Mouse (Mus musculus) urinary bladder, postnatal 0 days (tissue): ENCODE data around the gene Gm13090. TPM values are rescaled to one million over a fixed set of nuclear protein-coding genes. Genes with fewer than 3 reads are reported as not detected.

Source experiments
- polyA plus RNA-seq: library from polyadenylated mRNA; unstranded; fragments of >200 nt; fragmentation: Nextera tagmentation; extraction: Ambion mirVana; gene quantifications from 2 replicates; pipeline ENCODE4 v1.2.1, GENCODE M21; 2015

The Gm13090 gene
- polyA plus RNA-seq = not detected in 2 replicates

GRCm38 (mm10) chr4:151089270-151089669 lies at the start of gene Gm13090:
Gene Gm13090 (plus strand): TSS chr4:151089570.

GRCm38 (mm10) chr4:151044037-151044943 lies 45.1 kb upstream of the Gm13090 start, which contains the start of gene Per3:
Gene Per3 (minus strand): TSS chr4:151044665.

GRCm38 (mm10) chr4:151057347-151058321 lies 31.7 kb upstream of the Gm13090 start, which contains the start of gene Vamp3:
Gene Vamp3 (minus strand): TSS chr4:151057963.

Other genes starting within 250 kb of the Gm13090 start
- gene Errfi1, start 235.7 kb upstream of the Gm13090 start, polyA plus RNA-seq = 37.5 and 40.2 TPM in 2 replicates
- 299 and 301 TPM in 2 replicates for gene Park7, start 175.1 kb upstream of the Gm13090 start, polyA plus RNA-seq
- 1.2 and 1.8 TPM in 2 replicates for gene Tnfrsf9, start 175.0 kb upstream of the Gm13090 start, polyA plus RNA-seq
- not detected in 2 replicates for gene Uts2, start 92.5 kb upstream of the Gm13090 start, polyA plus RNA-seq
- gene Per3, start 44.9 kb upstream of the Gm13090 start, polyA plus RNA-seq = 4.4 and 4.8 TPM in 2 replicates
- gene Vamp3, start 31.6 kb upstream of the Gm13090 start, polyA plus RNA-seq = 106 and 117 TPM in 2 replicates